Mouse (Mus musculus) heart, postnatal 0 days (tissue): ENCODE results near the gene Lefty1.

Experiments used
- CTCF ChIP-seq: IDR thresholded peaks from 2 replicates; pipeline ENCODE4 v1.5.1; 2016; ENCODE audit warnings: antibody characterized with exemption, control low read depth, low read depth
- EP300 ChIP-seq: IDR thresholded peaks from 2 replicates; pipeline ENCODE4 v1.6.1; 2016; ENCODE audit warnings: antibody characterized with exemption, low read depth

DNA sequence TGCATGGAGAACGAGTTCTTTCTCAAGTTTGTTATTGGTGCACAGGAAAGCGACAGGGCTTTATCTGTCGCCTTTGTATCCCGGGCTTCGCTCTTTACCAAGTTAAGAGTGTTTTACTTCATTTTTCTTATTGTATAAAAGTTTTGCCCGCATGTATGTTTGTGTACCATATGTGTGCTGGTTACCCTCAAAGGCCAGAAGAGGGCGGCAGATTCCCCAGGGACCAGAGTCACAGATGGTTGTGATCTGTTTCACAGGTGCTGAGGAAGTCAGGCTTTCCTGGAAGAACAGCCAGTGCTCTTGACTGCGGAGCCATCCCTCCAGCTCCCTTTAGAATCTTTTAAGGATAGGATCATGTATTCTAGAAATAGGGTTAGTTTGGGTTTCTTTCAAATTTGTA lies 51.9 kb downstream of the Lefty1 start:
- TF ChIP-seq CTCF (no peak), EP300 (no peak)
